Mouse (Mus musculus) forebrain, embryonic 16.5 days (tissue): ENCODE measurements around the gene Slc4a1. TPM values are rescaled to one million over a fixed set of nuclear protein-coding genes. Genes with fewer than 3 reads are reported as not detected.

Source experiments
- ATAC-seq: fragments of 200-750 bp; cut with Nextera tagmentation; 2 replicates; pipeline ENCODE4 v1.8.0; 2017; ENCODE audit warnings: mild to moderate bottlenecking, moderate library complexity
- H3K27ac ChIP-seq: fragments of 300-500 bp; sonication (generic); 2 replicates; pipeline ENCODE4 v1.5.1; 2014; ENCODE audit warnings: low read length, control low read depth
- H3K27me3 ChIP-seq: fragments of 300-500 bp; sonication (generic); replicated peaks from 2 replicates; pipeline ENCODE4 v1.6.1; 2014; ENCODE audit warnings: low read length; ENCODE audit not compliant: control insufficient read depth, insufficient read depth
- H3K36me3 ChIP-seq: fragments of 300-500 bp; sonication (generic); 2 replicates; pipeline ENCODE4 v1.6.1; 2014; ENCODE audit not compliant: control insufficient read depth, insufficient read depth
- H3K4me1 ChIP-seq: fragments of 300-500 bp; sonication (generic); replicated peaks from 2 replicates; pipeline ENCODE4 v1.6.1; 2014; ENCODE audit warnings: low read length; ENCODE audit not compliant: control insufficient read depth, insufficient read depth
- H3K4me2 ChIP-seq: fragments of 300-500 bp; sonication (generic); 2 replicates; pipeline ENCODE4 v1.6.1; 2014; ENCODE audit warnings: mild to moderate bottlenecking, low read length, control low read depth
- H3K4me3 ChIP-seq: fragments of 300-500 bp; sonication (generic); replicated peaks from 2 replicates; pipeline ENCODE4 v1.5.1; 2014; ENCODE audit warnings: mild to moderate bottlenecking, low read length, control low read depth
- H3K9ac ChIP-seq: fragments of 300-500 bp; sonication (generic); replicated peaks from 2 replicates; pipeline ENCODE4 v1.6.1; 2014; ENCODE audit warnings: low read depth, low read length, control low read depth
- H3K9me3 ChIP-seq: fragments of 300-500 bp; sonication (generic); 2 replicates; pipeline ENCODE4 v1.6.1; 2016; ENCODE audit warnings: low read length; ENCODE audit not compliant: control insufficient read depth
- WGBS: fragments of 180-500 bp; shearing (Covaris S2); extraction: QIAGEN DNeasy Blood & Tissue Kit; methylation state at CpG from one replicate; pipeline ENCODE4 v1.1.7; 2014; 5-methylcytosine and 5-hydroxymethylcytosine counted together
- microRNA-seq: library from miRNA; unstranded; fragments of <30 nt; microRNA quantifications from one replicate; pipeline ENCODE4, GENCODE M21; 2017
- polyA plus RNA-seq: library from polyadenylated mRNA; unstranded; fragments of >200 nt; fragmentation: Nextera tagmentation; extraction: Ambion mirVana; gene quantifications from 2 replicates; pipeline ENCODE4 v1.2.1, GENCODE M21; 2015

Gene Slc4a1
- polyA plus RNA-seq, 1 experiment from 2014 or later = 2.0 TPM

DNA sequence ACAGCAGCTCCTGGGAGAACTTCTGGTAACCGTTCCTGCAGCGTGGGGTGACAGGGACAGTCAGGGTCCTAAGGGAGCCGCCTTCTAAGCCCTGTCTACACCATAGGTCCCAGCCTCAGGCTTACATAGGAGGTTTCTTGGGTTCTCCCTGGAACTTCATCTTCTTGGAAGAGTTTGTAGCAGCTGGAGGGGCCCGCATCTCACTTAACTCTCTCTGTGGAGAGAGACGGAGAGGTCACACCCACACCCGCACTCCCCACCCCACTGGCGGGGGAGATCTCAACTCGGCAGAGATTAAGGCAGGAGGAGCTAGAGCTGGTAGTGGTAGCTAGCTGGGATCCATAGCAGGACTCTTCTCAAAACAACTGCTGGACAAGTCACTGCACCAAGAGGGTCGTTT lies 57.9 kb downstream of the Slc4a1 start:
- H3K4me2 ChIP-seq = no peak overlapping the region
- ATAC-seq = no peak
- H3K27me3 ChIP-seq = no peaks in the 10 kb centered on the region
- no peak overlapping the region for H3K9ac ChIP-seq
- 90% methylated on average over 9 of the region's 9 CpGs for WGBS
- H3K4me1 ChIP-seq = peaks cover 11% of the 10 kb centered on the region
- peaks cover 31% of the 10 kb centered on the region for H3K36me3 ChIP-seq
- H3K27ac ChIP-seq = no peak overlapping the region
- no peak overlapping the region for H3K4me3 ChIP-seq
- H3K9me3 ChIP-seq = no peaks in the 10 kb centered on the region

- Histone ChIP-seq H3K4me2 (no peak overlapping the region), H3K4me3 (no peak overlapping the region), H3K9me3 (no peaks in the 10 kb centered on the region), H3K27me3 (no peaks in the 10 kb centered on the region), H3K4me1 (peaks cover 11% of the 10 kb centered on the region), H3K36me3 (peaks cover 20% of the 10 kb centered on the region), H3K9ac (no peak overlapping the region), H3K27ac (no peak overlapping the region)
- 70% methylated on average over 3 of the region's 3 CpGs for WGBS
- no peak for ATAC-seq
Observed at GRCm38 (mm10) chr11:102305359-102305758, 60.6 kb downstream of the Slc4a1 start.

GRCm38 (mm10) chr11:102304141-102304540 lies 61.9 kb downstream of the Slc4a1 start:
- Histone ChIP-seq H3K9me3 (no peaks in the 10 kb centered on the region), H3K9ac (no peak overlapping the region), H3K27me3 (no peaks in the 10 kb centered on the region), H3K27ac (no peak overlapping the region), H3K36me3 (peaks cover 20% of the 10 kb centered on the region), H3K4me3 (no peak overlapping the region), H3K4me1 (peaks cover 6% of the 10 kb centered on the region), H3K4me2 (no peak overlapping the region)
- 38% methylated on average over 2 of the region's 2 CpGs for WGBS
- ATAC-seq = no peak

DNA sequence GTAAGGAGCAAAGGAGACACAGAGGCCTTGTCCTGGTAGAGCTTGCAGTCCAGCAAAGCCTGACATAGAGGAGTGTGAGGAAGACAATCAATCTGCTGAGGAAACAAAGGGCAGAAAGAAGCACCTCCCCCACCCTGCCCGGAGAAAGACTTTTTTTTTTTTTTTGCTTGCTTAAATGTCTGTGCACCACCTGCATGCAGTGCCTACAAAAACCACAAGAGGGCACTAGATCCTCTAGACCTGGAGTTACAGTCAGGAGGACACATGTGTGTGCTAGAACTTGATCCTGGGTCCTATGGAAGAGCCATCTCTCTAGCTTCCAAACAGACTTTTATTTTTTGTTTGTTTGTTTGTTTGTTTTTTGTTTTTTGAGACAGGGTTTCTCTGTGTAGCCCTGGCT lies 66.2 kb downstream of the Slc4a1 start:
- H3K9me3 ChIP-seq = no peaks in the 10 kb centered on the region
- H3K36me3 ChIP-seq = no peaks in the 10 kb centered on the region
- H3K4me3 ChIP-seq = no peak overlapping the region
- no peak overlapping the region for H3K9ac ChIP-seq
- H3K27ac ChIP-seq = no peak overlapping the region
- no peak for ATAC-seq
- WGBS = 7% methylated on average over 1 of the region's 1 CpGs
- peaks cover 14% of the 10 kb centered on the region for H3K4me1 ChIP-seq
- H3K4me2 ChIP-seq = no peak overlapping the region
- H3K27me3 ChIP-seq = no peaks in the 10 kb centered on the region

Small RNA genes lying within 50 kb of the gene (microRNA-seq; reads per million reads assigned to microRNA genes)
- not detected for gene Mir6930

Other genes with a start within 250 kb of the Slc4a1 start
- not detected in 2 replicates for gene Nags, start 220.7 kb downstream of the Slc4a1 start, polyA plus RNA-seq
- 43.9 and 44.7 TPM in 2 replicates for gene Tmem101, start 209.8 kb downstream of the Slc4a1 start, polyA plus RNA-seq
- gene Lsm12, start 180.9 kb downstream of the Slc4a1 start, polyA plus RNA-seq = 103 and 123 TPM in 2 replicates
- gene G6pc3, start 176.6 kb downstream of the Slc4a1 start, polyA plus RNA-seq = 21.5 and 26.2 TPM in 2 replicates
- 124 and 136 TPM in 2 replicates for gene Hdac5, start 136.0 kb downstream of the Slc4a1 start, polyA plus RNA-seq
- gene BC030867, start 117.3 kb downstream of the Slc4a1 start, polyA plus RNA-seq = 5.4 and 5.5 TPM in 2 replicates
- not detected in 2 replicates for gene Asb16, start 97.5 kb downstream of the Slc4a1 start, polyA plus RNA-seq
- 75.8 and 78.7 TPM in 2 replicates for gene Tmub2, start 81.3 kb downstream of the Slc4a1 start, polyA plus RNA-seq
- 28.5 and 29.5 TPM in 2 replicates for gene Atxn7l3, start 69.6 kb downstream of the Slc4a1 start, polyA plus RNA-seq
- gene Ubtf, start 46.5 kb downstream of the Slc4a1 start, polyA plus RNA-seq = 99.1 and 116 TPM in 2 replicates
- gene Rundc3a, start 27.2 kb upstream of the Slc4a1 start, polyA plus RNA-seq = 129 and 156 TPM in 2 replicates
- gene Slc25a39, start 41.7 kb upstream of the Slc4a1 start, polyA plus RNA-seq = 134 and 143 TPM in 2 replicates
- 68.0 and 72.8 TPM in 2 replicates for gene Grn, start 64.1 kb upstream of the Slc4a1 start, polyA plus RNA-seq
- gene Fam171a2, start 81.5 kb upstream of the Slc4a1 start, polyA plus RNA-seq = 16.1 and 17.8 TPM in 2 replicates
- 3.6 and 6.6 TPM in 2 replicates for gene Itga2b, start 103.9 kb upstream of the Slc4a1 start, polyA plus RNA-seq
- 66.6 and 88.1 TPM in 2 replicates for gene Gpatch8, start 190.2 kb upstream of the Slc4a1 start, polyA plus RNA-seq
- 6.4 and 8.3 TPM in 2 replicates for gene Gm11627, start 213.3 kb upstream of the Slc4a1 start, polyA plus RNA-seq
- gene Fzd2, start 238.2 kb upstream of the Slc4a1 start, polyA plus RNA-seq = 12.0 and 13.5 TPM in 2 replicates